Mouse (Mus musculus) hindlimb bud, embryonic 11.5 days (tissue): ENCODE data around the gene Snx15.

Source experiments
- DNase-seq: peaks from one replicate; pipeline ENCODE4 v3.0.0-alpha.2; 2012; ENCODE audit warnings: low read depth, low spot score; ENCODE audit errors: extremely low spot score

The Snx15 gene

DNA sequence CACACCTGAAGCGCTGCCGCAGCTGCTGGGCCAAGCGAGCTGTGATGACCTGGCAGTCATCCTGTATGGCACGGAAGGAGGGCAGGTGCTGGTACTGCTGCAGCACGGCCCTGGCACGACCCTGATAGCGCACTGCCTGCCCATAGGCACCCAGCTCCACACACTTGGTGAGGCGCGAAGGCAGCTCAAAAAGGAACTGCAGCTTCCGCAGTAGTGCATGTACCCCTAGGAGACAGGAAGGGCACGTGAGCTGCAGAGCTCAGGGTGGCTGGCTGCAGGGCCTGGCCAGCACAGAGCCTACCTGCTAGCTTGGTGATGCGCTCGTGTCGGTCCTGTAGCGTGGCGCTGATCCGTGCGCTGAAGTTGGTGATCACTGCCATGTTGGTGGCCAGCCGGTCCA lies 56.8 kb downstream of the Snx15 start:
- DNase-seq = no peak

DNA sequence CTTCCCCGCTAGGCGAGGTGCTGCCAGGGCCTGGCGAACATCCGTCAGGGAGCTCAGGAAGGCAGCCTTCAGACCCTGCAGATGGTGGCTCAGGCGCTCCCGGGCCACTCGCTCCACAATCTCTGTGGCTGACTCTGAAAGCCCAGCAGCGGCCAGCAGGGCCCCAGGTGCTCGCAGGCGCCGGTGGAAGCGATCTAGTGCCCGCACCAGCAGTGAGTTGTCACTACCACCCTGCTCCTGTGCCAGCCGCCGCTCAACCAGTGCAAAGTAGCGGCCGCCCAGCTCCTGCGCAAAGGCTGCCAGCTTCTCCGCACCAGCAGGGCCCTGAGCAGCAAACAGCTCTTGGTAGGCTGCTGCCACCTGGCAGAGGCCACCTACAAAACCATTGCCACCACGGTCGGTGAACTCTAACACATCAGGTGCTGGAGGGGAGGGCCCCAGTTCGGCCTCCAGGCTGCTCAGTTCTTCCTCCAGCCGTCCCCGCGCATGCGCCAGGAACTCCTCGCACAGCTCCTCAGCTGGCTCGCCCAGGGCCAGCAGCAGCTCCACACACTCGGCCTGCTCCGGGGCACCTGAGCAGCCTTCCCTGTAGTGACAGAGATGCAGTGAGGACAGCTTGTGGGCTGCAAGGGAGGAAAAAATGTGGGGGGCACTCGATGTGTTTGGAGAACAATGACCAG lies 57.4 kb downstream of the Snx15 start:
- no peak for DNase-seq

DNA sequence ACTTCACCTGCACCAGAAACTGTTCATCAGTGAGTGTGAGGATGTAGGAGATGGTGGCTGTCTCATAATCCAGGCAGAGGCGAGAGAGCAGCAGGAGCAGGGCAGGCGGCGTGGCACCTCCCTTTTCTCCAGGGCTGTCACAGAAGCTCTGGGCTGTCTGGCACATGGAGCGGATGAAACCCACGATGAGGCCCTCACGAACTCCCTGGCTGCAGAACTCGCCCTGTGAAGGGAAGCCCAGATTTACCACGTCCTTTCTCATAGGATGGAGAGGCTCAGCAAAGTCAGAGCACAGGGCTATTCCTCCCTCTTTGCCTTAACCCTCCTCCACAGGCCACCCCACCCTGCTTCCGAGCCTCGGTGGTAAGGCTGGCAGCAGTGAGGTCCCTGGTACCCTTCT lies 58.3 kb downstream of the Snx15 start:
- DNase-seq = no peak
